Mouse (Mus musculus): ENCODE data around the gene Pole4. TPM values are rescaled to one million over a fixed set of nuclear protein-coding genes. Genes with fewer than 3 reads are reported as not detected.
"Not testable (repeated sequence)": the region's sequence is repeated elsewhere in the genome, so short reads cannot be mapped to it uniquely, and the experiment has no call there.

Pole4 gene
- total RNA-seq, 2 experiments from 2014 or later = 31.4 to 31.7 TPM

DNA sequence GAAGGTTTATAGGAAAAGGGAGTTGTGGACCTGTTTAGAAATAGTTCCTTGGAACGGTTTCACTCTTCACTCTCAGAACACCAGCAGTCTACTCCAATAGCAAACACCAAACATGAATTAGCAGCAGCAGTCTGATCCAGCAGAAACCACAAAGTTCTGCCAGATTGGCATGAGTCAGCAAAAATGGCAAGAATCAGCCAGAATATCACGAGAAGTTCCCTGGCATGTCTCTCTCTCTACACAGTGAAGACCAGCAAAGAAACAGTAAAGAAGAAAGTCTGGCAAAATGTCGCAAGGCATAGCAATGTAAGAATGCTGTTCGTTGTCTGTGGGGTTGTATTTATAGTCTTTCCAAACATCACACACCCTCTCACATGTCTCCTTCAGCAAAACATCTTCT, 11.0 kb upstream of the Pole4 start:
- intact Hi-C loops (cut with DNase I) = no loop called here
- DNase-seq (ENCODE audit: low spot score in 2 of 2) = peak in 1 of 2 experiments; percentile 15

DNA sequence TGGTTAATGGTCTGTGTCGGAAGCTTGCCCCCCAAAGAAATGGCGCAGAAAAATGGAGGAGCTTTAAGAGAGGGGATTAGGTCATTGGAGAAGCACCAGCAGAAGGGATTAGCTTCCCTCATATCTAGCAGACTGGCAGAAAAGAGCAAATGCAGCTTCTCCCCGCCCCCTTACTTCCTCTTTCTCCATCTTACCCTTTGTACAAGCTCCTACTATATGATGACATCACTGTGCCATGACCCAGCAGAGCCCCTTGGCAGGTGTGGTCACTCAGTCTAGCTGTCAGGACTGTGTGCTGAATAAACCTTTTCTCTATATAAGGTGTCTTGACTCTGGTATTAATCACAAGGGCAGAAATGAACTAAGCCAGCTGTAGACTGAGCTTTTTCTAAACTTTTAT, 10.5 kb upstream of the Pole4 start:
- intact Hi-C loops (cut with DNase I) = no loop called here
- no peak for DNase-seq (ENCODE audit: low spot score in 2 of 2)

DNA sequence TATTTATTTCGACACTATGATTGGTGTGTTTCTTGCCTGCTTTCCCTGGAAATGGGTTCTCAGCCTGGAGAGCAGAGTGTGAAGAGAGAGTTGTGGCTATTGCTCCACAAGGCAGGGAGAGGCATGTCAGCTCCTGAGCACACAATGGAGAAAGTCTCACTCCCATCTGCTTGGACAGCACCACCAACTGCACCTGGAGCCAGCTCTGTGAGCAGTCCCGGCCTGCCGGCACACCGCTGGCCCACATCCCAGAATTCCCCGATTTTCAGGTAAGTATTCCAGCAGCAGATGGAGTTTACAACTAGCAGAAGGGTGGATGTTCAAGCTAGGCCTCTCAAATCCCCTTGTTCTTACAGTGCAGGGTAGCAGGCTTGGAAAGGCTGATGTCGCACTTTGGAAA, 10.1 kb upstream of the Pole4 start:
- intact Hi-C loops (cut with DNase I) = no loop called here

DNA sequence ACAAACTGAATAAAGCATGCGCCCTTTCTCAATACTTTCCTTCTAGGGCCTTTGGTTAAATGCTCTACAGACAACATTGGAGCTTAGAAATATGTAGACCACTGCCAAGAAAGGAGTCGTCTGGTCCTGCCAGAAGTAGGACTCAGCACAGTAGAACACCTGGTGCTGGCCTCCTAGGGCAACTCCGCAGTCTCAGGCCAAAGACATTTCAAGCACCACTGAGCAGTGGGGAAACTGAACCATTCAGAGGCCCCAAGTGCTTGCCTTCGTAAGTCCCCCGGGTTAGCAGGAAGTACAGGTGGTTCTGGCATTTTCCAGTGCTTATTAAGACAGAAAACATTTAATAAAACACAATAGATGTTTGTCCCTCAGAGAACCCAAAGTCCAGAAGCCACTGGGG, 9.7 kb upstream of the Pole4 start:
- intact Hi-C loops (cut with DNase I) = no loop called here
- DNase-seq (ENCODE audit: low spot score in 2 of 2) = no peak

More for the DNA sequence above, 10.1 kb upstream of the Pole4 start:
- DNase-seq (ENCODE audit: low spot score in 2 of 2) = no peak

- intact Hi-C loops (cut with DNase I) = no loop called here
- DNase-seq (ENCODE audit: low spot score in 2 of 2) = peak; percentile 66 to 75
Observed at GRCm38 (mm10) chr6:82714243-82714642, 9.1 kb upstream of the Pole4 start.

GRCm38 (mm10) chr6:82707742-82708141, 2.6 kb upstream of the Pole4 start:
- DNase-seq (ENCODE audit: low spot score in 2 of 2) = no peak
- intact Hi-C loops (cut with DNase I) = loop anchor here (5.0 to 10.0 kb wide), 2 partner anchors 413 to 740 kb away; partner anchors contain the start of gene Mrpl19

GRCm38 (mm10) chr6:82707241-82707640, 2.1 kb upstream of the Pole4 start:
- no peak for DNase-seq (ENCODE audit: low spot score in 2 of 2)
- intact Hi-C loops (cut with DNase I) = loop anchor here (5.0 to 10.0 kb wide), 2 partner anchors 412 to 740 kb away; partner anchors contain the start of gene Mrpl19

DNA sequence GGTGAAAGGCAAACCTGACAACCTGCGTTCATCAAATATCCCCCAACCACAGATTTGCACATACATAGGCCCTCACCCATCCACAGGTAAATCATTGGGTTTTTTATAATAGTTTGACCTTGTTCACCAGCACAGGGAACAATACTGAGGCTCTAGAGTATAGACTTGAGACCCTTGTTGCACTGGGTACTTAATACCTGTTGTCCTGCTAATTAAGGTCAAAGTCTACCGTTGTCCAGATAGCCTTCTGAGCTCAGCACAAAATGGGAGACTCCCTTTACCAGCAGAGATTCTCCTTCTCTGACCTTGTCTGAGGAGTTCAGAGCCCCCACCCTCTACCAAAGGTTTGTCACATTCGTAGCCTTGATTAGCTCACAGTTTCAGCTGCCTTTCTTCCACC, 1.5 kb downstream of the Pole4 start:
- intact Hi-C loops (cut with DNase I) = loop anchor here (5.0 to 10.0 kb wide), 3 partner anchors 56 to 409 kb away; no protein-coding TSS in a partner anchor
- DNase-seq (ENCODE audit: low spot score in 2 of 2) = no peak

GRCm38 (mm10) chr6:82702593-82703017, 2.6 kb downstream of the Pole4 start:
- peak; percentile 78 to 86 for DNase-seq (ENCODE audit: low spot score in 2 of 2)
- intact Hi-C loops (cut with DNase I) = loop anchor here (1.0 to 10.0 kb wide), 4 partner anchors 55 to 726 kb away; no protein-coding TSS in a partner anchor

DNA sequence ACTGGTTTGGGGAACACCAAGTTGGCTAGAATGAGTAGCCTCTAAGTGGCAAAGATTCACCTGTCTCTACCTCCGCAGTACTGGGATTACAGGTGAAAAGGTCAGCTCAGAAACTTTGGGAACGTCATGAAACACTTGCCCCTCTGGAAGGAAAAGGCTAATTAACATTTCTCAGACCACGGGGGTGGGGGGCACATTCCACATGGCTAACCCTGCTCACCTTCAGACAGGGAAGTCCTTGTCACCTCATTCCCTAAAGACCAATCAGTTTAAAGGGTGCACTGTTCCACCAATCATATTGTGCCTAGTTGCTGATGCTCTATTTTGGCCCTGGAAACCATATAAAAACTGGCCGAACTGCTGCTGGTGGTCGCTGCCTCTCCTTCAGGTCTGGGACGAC, 3.9 kb downstream of the Pole4 start:
- intact Hi-C loops (cut with DNase I) = loop anchor here (5.0 to 10.0 kb wide), 3 partner anchors 54 to 406 kb away; no protein-coding TSS in a partner anchor
- DNase-seq (ENCODE audit: low spot score in 2 of 2) = no peak

GRCm38 (mm10) chr6:82699831-82700230, 5.3 kb downstream of the Pole4 start:
- DNase-seq (ENCODE audit: low spot score in 2 of 2) = no peak
- intact Hi-C loops (cut with DNase I) = loop anchor here (5.0 to 10.0 kb wide), 3 partner anchors 53 to 405 kb away; no protein-coding TSS in a partner anchor

- intact Hi-C loops (cut with DNase I) = no loop called here
Observed at GRCm38 (mm10) chr6:82696736-82697135, 8.4 kb downstream of the Pole4 start.

GRCm38 (mm10) chr6:82694668-82695067, 10.5 kb downstream of the Pole4 start:
- DNase-seq (ENCODE audit: low spot score in 2 of 2) = no peak
- intact Hi-C loops (cut with DNase I) = no loop called here

More at GRCm38 (mm10) chr6:82696736-82697135, 8.4 kb downstream of the Pole4 start:
- no peak for DNase-seq (ENCODE audit: low spot score in 2 of 2)

- DNase-seq (ENCODE audit: low spot score in 2 of 2) = no peak
- intact Hi-C loops (cut with DNase I) = no loop called here
Observed at GRCm38 (mm10) chr6:82689474-82689873, 15.7 kb downstream of the Pole4 start.

GRCm38 (mm10) chr6:82688586-82688985, 16.6 kb downstream of the Pole4 start:
- DNase-seq (ENCODE audit: low spot score in 2 of 2); intact Hi-C loops (cut with DNase I): not testable (repeated sequence)

DNA sequence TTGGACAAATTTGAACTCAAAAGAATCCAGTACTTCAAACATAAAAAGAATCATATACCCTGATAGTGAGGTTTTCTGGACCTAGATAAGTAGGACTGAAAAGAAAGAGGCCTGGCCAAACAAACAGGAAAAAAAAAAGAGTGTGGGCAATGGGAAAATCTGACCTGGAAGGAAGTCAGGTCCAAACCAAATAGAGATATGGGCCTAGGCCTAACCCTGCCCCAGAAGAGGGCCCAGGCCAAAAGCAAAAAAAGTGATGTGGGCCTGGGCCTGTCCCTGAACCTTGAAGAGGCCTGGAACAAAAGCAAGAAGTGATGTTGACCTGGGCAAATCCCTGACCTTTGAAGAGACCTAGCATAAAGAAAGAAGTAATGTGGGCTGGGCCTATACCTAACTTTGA, 21.0 kb downstream of the Pole4 start:
- intact Hi-C loops (cut with DNase I) = no loop called here
- DNase-seq (ENCODE audit: low spot score in 2 of 2) = no peak

- intact Hi-C loops (cut with DNase I); DNase-seq (ENCODE audit: low spot score in 2 of 2): not testable (repeated sequence)
Observed at GRCm38 (mm10) chr6:82679286-82679685, 25.9 kb downstream of the Pole4 start.

- DNase-seq (ENCODE audit: low spot score in 2 of 2); intact Hi-C loops (cut with DNase I): not testable (repeated sequence)
Observed at GRCm38 (mm10) chr6:82677629-82678028, 27.5 kb downstream of the Pole4 start.

DNA sequence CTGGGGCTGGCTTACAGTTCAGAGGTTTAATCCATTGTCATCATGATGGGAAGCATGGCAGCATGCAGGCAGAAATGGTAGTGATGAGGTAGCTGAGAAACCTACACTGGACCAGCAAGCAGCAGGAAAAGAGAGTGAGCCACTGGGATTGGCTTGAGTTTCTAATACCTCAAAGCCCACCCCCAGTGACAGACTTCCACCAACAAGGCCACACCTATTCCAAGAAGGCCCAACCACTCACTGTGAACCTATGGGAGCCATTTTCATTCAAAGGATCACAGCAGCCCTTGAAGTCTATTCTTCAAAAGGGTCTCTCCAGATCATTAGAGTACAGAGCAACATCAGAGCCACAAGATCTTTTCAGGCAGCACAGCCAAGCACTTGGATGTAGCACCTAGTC, 38.7 kb downstream of the Pole4 start:
- intact Hi-C loops (cut with DNase I) = no loop called here
- DNase-seq (ENCODE audit: low spot score in 2 of 2) = no peak

- intact Hi-C loops (cut with DNase I) = no loop called here
- no peak for DNase-seq (ENCODE audit: low spot score in 2 of 2)
Observed at GRCm38 (mm10) chr6:82653169-82653525, 52.0 kb downstream of the Pole4 start.

DNA sequence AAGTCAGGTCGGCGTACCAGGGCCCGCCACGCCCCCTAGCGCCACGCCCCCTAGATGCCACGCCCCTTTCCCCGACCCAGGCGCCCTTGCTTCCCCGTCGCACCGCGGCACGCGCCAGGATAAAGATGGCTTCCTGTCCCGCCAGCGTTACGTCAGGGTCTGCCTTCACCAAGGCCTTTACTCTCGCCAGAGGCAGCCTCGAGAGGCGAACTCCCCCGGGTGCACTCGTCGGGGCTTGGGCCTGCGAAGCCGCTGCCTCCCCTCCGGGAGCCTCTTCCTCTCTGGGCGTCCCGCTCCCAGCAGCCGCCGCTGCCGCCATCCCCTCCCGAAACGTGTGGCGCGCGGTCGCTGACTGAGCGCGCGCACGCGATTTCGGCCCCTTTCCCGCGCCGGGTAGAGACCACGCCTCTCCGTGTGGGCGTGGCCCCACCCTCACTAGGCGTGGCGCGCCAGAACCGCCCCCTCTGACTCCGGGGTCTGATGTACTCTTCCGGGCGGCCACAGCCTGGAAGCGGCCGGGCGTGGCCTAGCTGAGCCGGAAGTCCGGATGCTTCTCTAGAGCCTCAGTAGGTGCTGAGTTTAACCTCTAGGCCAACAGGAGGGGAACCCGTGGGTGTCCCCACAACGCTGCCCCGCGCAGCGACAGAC, 52.5 kb downstream of the Pole4 start:
- DNase-seq (ENCODE audit: low spot score in 2 of 2) = peak; percentile 91 to 93
- intact Hi-C loops (cut with DNase I) = no loop called here
